Mouse (Mus musculus): ENCODE results near the gene Spn. TPM values are rescaled to one million over a fixed set of nuclear protein-coding genes. Genes with fewer than 3 reads are reported as not detected.

Gene Spn
- total RNA-seq, 2 experiments from 2014 or later: 0.13 to 0.16 TPM

Other genes starting within 250 kb of the Spn start
- gene Tmem219, start 214.9 kb downstream of the Spn start, total RNA-seq (2021): 1 to 10 TPM; 8.2 to 9.1 TPM
- gene Kctd13, start 208.9 kb downstream of the Spn start, total RNA-seq (2021): 1 to 10 TPM; 1.8 to 2.2 TPM
- not detected for gene Asphd1, start 188.2 kb downstream of the Spn start, total RNA-seq (2021)
- 1 to 10 TPM; 1.6 to 1.7 TPM for gene Sez6l2, start 187.3 kb downstream of the Spn start, total RNA-seq (2021)
- gene Cdipt, start 161.9 kb downstream of the Spn start, total RNA-seq (2021): 10 to 100 TPM; 30.5 to 31.2 TPM
- gene Cdiptos, start 161.7 kb downstream of the Spn start, total RNA-seq (2021): not detected
- gene Mvp, start 123.2 kb downstream of the Spn start, total RNA-seq (2021): 10 to 100 TPM; 20.4 to 23.3 TPM
- not detected for gene Pagr1b, start 121.3 kb downstream of the Spn start, total RNA-seq (2021)
- 1 to 10 TPM; 2.4 to 8.7 TPM for gene Pagr1a, start 120.5 kb downstream of the Spn start, total RNA-seq (2021)
- gene Gm42742, start 116.7 kb downstream of the Spn start, total RNA-seq (2021): 10 to 100 TPM; 15.9 to 17.5 TPM
- gene Prrt2, start 116.6 kb downstream of the Spn start, total RNA-seq (2021): under 1 TPM; 0.77 to 0.86 TPM
- 10 to 100 TPM; 64.0 to 66.1 TPM for gene Maz, start 110.8 kb downstream of the Spn start, total RNA-seq (2021)
- 1 to 10 TPM; 1.8 to 2.3 TPM for gene Kif22, start 95.4 kb downstream of the Spn start, total RNA-seq (2021)
- not detected for gene Zg16, start 50.5 kb downstream of the Spn start, total RNA-seq (2021)
- gene AI467606, start 46.5 kb downstream of the Spn start, total RNA-seq (2021): under 1 TPM; 0.59 to 0.91 TPM
- gene Qprt, start 15.6 kb downstream of the Spn start, total RNA-seq (2021): under 1 TPM; 0.43 to 0.51 TPM
- 10 to 100 TPM; 26.2 to 28.2 TPM for gene Cd2bp2, start 58.2 kb upstream of the Spn start, total RNA-seq (2021)
- gene Tbc1d10b, start 70.6 kb upstream of the Spn start, total RNA-seq (2021): 10 to 100 TPM; 32.8 to 34.1 TPM
- over 10,000 TPM; 49,123 to 49,891 TPM for gene Mylpf, start 71.1 kb upstream of the Spn start, total RNA-seq (2021)
- gene Zfp553, start 95.2 kb upstream of the Spn start, total RNA-seq (2021): 1 to 10 TPM; 4.0 to 4.2 TPM
- gene Sept1, start 95.3 kb upstream of the Spn start, total RNA-seq (2021): 1 to 10 TPM; 1.5 to 1.7 TPM
- gene Zfp771, start 106.5 kb upstream of the Spn start, total RNA-seq (2021): 10 to 100 TPM; 15.8 to 16.8 TPM
- 10 to 100 TPM; 26.5 to 28.7 TPM for gene Dctpp1, start 122.9 kb upstream of the Spn start, total RNA-seq (2021)
- 10 to 100 TPM; 28.6 to 30.7 TPM for gene Sephs2, start 136.2 kb upstream of the Spn start, total RNA-seq (2021)
- gene Itgal, start 158.4 kb upstream of the Spn start, total RNA-seq (2021): under 1 TPM; 0.26 to 0.40 TPM
- 10 to 100 TPM; 27.0 to 28.4 TPM for gene Zfp768, start 207.8 kb upstream of the Spn start, total RNA-seq (2021)
- 1 to 10 TPM; 2.9 to 3.0 TPM for gene Zfp747, start 238.2 kb upstream of the Spn start, total RNA-seq (2021)
- 1 to 10 TPM; 1.5 TPM for gene 9130019O22Rik, start 249.3 kb upstream of the Spn start, total RNA-seq (2021)